32 mouse cellular contexts compared by ENCODE assay signal in genomic region chr7:115210012-115210411, GRCm38 (mm10).
"Had no signal": no experiment of that assay in that cellular context is flagged by ENCODE, and none has a peak within 500 bp of the region (broad histone marks: within the 10 kb centered on the region; RNA-seq: fewer than 3 reads in every experiment).

No protein-coding gene starts in this region.

- H3K4me2 ChIP-seq: heart, embryonic 11.5 days; heart, embryonic 12.5 days; heart, embryonic 13.5 days; heart, embryonic 15.5 days; hindbrain, embryonic 12.5 days; hindbrain, embryonic 13.5 days; hindbrain, embryonic 14.5 days; hindbrain, embryonic 15.5 days; intestine, embryonic 15.5 days had no signal

- H3K4me1 ChIP-seq: heart, embryonic 15.5 days; hindbrain, embryonic 10.5 days; hindbrain, embryonic 12.5 days; hindbrain, embryonic 13.5 days; hindbrain, embryonic 15.5 days; intestine, embryonic 15.5 days had no signal

- ATAC-seq: hindbrain, embryonic 16.5 days; hindbrain, postnatal 0 days; inflammation-experienced regulatory T-cells, adult 6 months; intestine, embryonic 15.5 days; intestine, embryonic 16.5 days; intestine, postnatal 0 days had no signal

- H3K27me3 ChIP-seq: heart, embryonic 12.5 days; heart, embryonic 13.5 days; heart, embryonic 15.5 days; intestine, embryonic 15.5 days had no signal

- H3K4me3 ChIP-seq: heart, adult 2 months; heart, embryonic 10.5 days; heart, embryonic 12.5 days; heart, embryonic 13.5 days; heart, embryonic 15.5 days; hindbrain, embryonic 10.5 days; hindbrain, embryonic 12.5 days; hindbrain, embryonic 13.5 days; hindbrain, embryonic 15.5 days; intestine, embryonic 15.5 days; layer of hippocampus, adult 2 months; left cerebral cortex, adult 2 months had no signal

- H3K36me3 ChIP-seq: heart, embryonic 10.5 days; heart, embryonic 12.5 days; heart, embryonic 13.5 days; heart, embryonic 15.5 days; hindbrain, embryonic 10.5 days; hindbrain, embryonic 12.5 days; hindbrain, embryonic 13.5 days; hindbrain, embryonic 15.5 days; intestine, embryonic 15.5 days had no signal

- H3K9ac ChIP-seq: heart, embryonic 12.5 days; heart, embryonic 13.5 days; heart, embryonic 15.5 days; hindbrain, embryonic 12.5 days; hindbrain, embryonic 13.5 days; hindbrain, embryonic 14.5 days; hindbrain, embryonic 15.5 days; intestine, embryonic 15.5 days had no signal

- H3K27ac ChIP-seq: heart, adult 2 months; heart, embryonic 10.5 days; heart, embryonic 13.5 days; heart, embryonic 15.5 days; hindbrain, embryonic 10.5 days; hindbrain, embryonic 12.5 days; hindbrain, embryonic 13.5 days; hindbrain, embryonic 14.5 days; hindbrain, embryonic 15.5 days; hindbrain, postnatal 0 days; intestine, embryonic 15.5 days; layer of hippocampus, adult 2 months; left cerebral cortex, adult 2 months had no signal

- DNase-seq: heart, adult 2 months; heart, postnatal 10 days; heart, postnatal 14 days; heart, postnatal 36 days; heart, postnatal 4 days; kidney, adult 11 months; kidney, adult 18-20 months; kidney, adult 2 months; kidney, adult 8-10 months; kidney, adult 9 months; kidney, postnatal 14 days; kidney, postnatal 25 days; layer of hippocampus, adult 9-11 months; layer of hippocampus, postnatal 36 days had no signal

- H3K9me3 ChIP-seq: heart, embryonic 10.5 days; heart, embryonic 12.5 days; heart, embryonic 13.5 days; heart, embryonic 15.5 days; hindbrain, embryonic 10.5 days; hindbrain, embryonic 12.5 days; hindbrain, embryonic 13.5 days; hindbrain, embryonic 15.5 days; intestine, embryonic 15.5 days had no signal
